Mouse (Mus musculus): Measurements from ENCODE around the gene Akr1c18.

GRCm38 (mm10) chr13:4102721-4103120 lies 47.7 kb downstream of the Akr1c18 start:
- TF ChIP-seq CTCF (IDR thresholded peaks at IDR 0.05; ENCODE audit: low read depth): no peak
- TF ChIP-seq EP300 (optimal IDR thresholded peaks at IDR 0.05): no peak

Measured in stomach, postnatal 0 days (tissue).